Mouse (Mus musculus) frontal cortex, adult 2 months (tissue): ENCODE measurements around the gene Hoxd11. TPM values are rescaled to one million over a fixed set of nuclear protein-coding genes. Genes with fewer than 3 reads are reported as not detected.

Experiments used
- DNase-seq, 2 experiments: peaks; one replicate each; pipeline ENCODE4 v3.0.0; 2022; ENCODE audit warnings: low spot score in 1 of 2; ENCODE audit errors: extremely low spot score in 1 of 2
- polyA plus RNA-seq: library from polyadenylated mRNA; depleted of rRNA; stranded (reverse); fragments of >200 nt; gene quantifications from 2 replicates; pipeline ENCODE4 v1.2.3, GENCODE M21; 2012; rRNA removed

The Hoxd11 gene
- polyA plus RNA-seq, 1 experiment = not detected

GRCm38 (mm10) chr2:74726973-74727639, 47.7 kb downstream of the Hoxd11 start:
- no peak for DNase-seq

- no peak for DNase-seq
Observed at GRCm38 (mm10) chr2:74727640-74728302, 48.4 kb downstream of the Hoxd11 start.

GRCm38 (mm10) chr2:74728303-74728680, 48.9 kb downstream of the Hoxd11 start:
- DNase-seq = no peak

- DNase-seq = no peak
Observed at GRCm38 (mm10) chr2:74730331-74730730, 51.0 kb downstream of the Hoxd11 start.

- no peak for DNase-seq
Observed at GRCm38 (mm10) chr2:74731055-74731454, 51.7 kb downstream of the Hoxd11 start.

- DNase-seq = no peak
Observed at GRCm38 (mm10) chr2:74731799-74732512, 52.6 kb downstream of the Hoxd11 start.

- DNase-seq = no peak
Observed at GRCm38 (mm10) chr2:74732513-74733316, 53.4 kb downstream of the Hoxd11 start.

- no peak for DNase-seq
Observed at GRCm38 (mm10) chr2:74733317-74733661, 53.9 kb downstream of the Hoxd11 start.

GRCm38 (mm10) chr2:74733765-74734164, 54.4 kb downstream of the Hoxd11 start:
- DNase-seq = no peak

GRCm38 (mm10) chr2:74734451-74734850, 55.1 kb downstream of the Hoxd11 start:
- no peak for DNase-seq

GRCm38 (mm10) chr2:74734996-74735811, 55.8 kb downstream of the Hoxd11 start:
- DNase-seq = no peak

GRCm38 (mm10) chr2:74735851-74736687, 56.7 kb downstream of the Hoxd11 start:
- no peak for DNase-seq

Other genes with a start within 250 kb of the Hoxd11 start
- gene Lnpk, start 100.1 kb upstream of the Hoxd11 start, polyA plus RNA-seq = 28.6 and 29.3 TPM in 2 replicates
- gene Evx2, start 20.0 kb upstream of the Hoxd11 start, polyA plus RNA-seq = not detected in 2 replicates
- not detected in 2 replicates for gene Hoxd13, start 11.2 kb upstream of the Hoxd11 start, polyA plus RNA-seq
- gene Hoxd12, start 4.5 kb upstream of the Hoxd11 start, polyA plus RNA-seq = not detected in 2 replicates
- not detected in 2 replicates for gene Hoxd10, start 12.4 kb downstream of the Hoxd11 start, polyA plus RNA-seq
- 0.04 and 0.11 TPM in 2 replicates for gene Hoxd9, start 18.2 kb downstream of the Hoxd11 start, polyA plus RNA-seq
- 0.04 and 0.06 TPM in 2 replicates for gene Hoxd8, start 25.1 kb downstream of the Hoxd11 start, polyA plus RNA-seq
- not detected in 2 replicates for gene Hoxd3, start 32.4 kb downstream of the Hoxd11 start, polyA plus RNA-seq
- gene Hoxd4, start 32.4 kb downstream of the Hoxd11 start, polyA plus RNA-seq = not detected in 2 replicates
- gene Gm28230, start 47.2 kb downstream of the Hoxd11 start, polyA plus RNA-seq = 0.04 TPM in 1 of 2 replicates, not detected in the other
- gene Hoxd1, start 83.4 kb downstream of the Hoxd11 start, polyA plus RNA-seq = 0.08 and 0.13 TPM in 2 replicates
- 48.1 and 51.2 TPM in 2 replicates for gene Mtx2, start 146.2 kb downstream of the Hoxd11 start, polyA plus RNA-seq